Mouse (Mus musculus) limb, embryonic 13.5 days (tissue): ENCODE results near the gene F3. TPM values are rescaled to one million over a fixed set of nuclear protein-coding genes. Genes with fewer than 3 reads are reported as not detected.

Source experiments
- ATAC-seq: fragments of 200-750 bp; cut with Nextera tagmentation; 2 replicates; pipeline ENCODE4 v1.8.0; 2017; ENCODE audit warnings: low read depth, moderate number of reproducible peaks, moderate TSS enrichment; ENCODE audit not compliant: low FRiP score
- H3K27ac ChIP-seq: fragments of 300-500 bp; sonication (generic); 2 replicates; pipeline ENCODE4 v1.5.1; 2015; ENCODE audit warnings: inconsistent platforms, mild to moderate bottlenecking, moderate library complexity
- H3K27me3 ChIP-seq: fragments of 300-500 bp; sonication (generic); 2 replicates; pipeline ENCODE4 v1.6.1; 2015; ENCODE audit warnings: mild to moderate bottlenecking, inconsistent platforms
- H3K36me3 ChIP-seq: fragments of 300-500 bp; sonication (generic); 2 replicates; pipeline ENCODE4 v1.6.1; 2015; ENCODE audit warnings: inconsistent platforms, mild to moderate bottlenecking, moderate library complexity
- H3K4me1 ChIP-seq: fragments of 300-500 bp; sonication (generic); 2 replicates; pipeline ENCODE4 v1.6.1; 2015; ENCODE audit warnings: inconsistent platforms
- H3K4me2 ChIP-seq: fragments of 300-500 bp; sonication (generic); replicated peaks from 2 replicates; pipeline ENCODE4 v1.6.1; 2015; ENCODE audit warnings: inconsistent platforms, mild to moderate bottlenecking, moderate library complexity
- H3K4me3 ChIP-seq: fragments of 300-500 bp; sonication (generic); 2 replicates; pipeline ENCODE4 v1.5.1; 2015; ENCODE audit warnings: moderate library complexity, mild to moderate bottlenecking, inconsistent platforms
- H3K9ac ChIP-seq: fragments of 300-500 bp; sonication (generic); 2 replicates; pipeline ENCODE4 v1.6.1; 2015; ENCODE audit warnings: mild to moderate bottlenecking, inconsistent platforms
- H3K9me3 ChIP-seq: fragments of 300-500 bp; sonication (generic); 2 replicates; pipeline ENCODE4 v1.6.1; 2016; ENCODE audit warnings: inconsistent platforms
- WGBS: fragments of 180-500 bp; shearing (Covaris S2); methylation state at CpG from one replicate; pipeline ENCODE4 v1.1.7; 2015; 5-methylcytosine and 5-hydroxymethylcytosine counted together
- polyA plus RNA-seq: library from polyadenylated mRNA; unstranded; fragments of >200 nt; fragmentation: Nextera tagmentation; extraction: Ambion mirVana; gene quantifications from 2 replicates; pipeline ENCODE4 v1.2.1, GENCODE M21; 2015

Gene F3
- polyA plus RNA-seq: 8.6 and 9.2 TPM in 2 replicates

DNA sequence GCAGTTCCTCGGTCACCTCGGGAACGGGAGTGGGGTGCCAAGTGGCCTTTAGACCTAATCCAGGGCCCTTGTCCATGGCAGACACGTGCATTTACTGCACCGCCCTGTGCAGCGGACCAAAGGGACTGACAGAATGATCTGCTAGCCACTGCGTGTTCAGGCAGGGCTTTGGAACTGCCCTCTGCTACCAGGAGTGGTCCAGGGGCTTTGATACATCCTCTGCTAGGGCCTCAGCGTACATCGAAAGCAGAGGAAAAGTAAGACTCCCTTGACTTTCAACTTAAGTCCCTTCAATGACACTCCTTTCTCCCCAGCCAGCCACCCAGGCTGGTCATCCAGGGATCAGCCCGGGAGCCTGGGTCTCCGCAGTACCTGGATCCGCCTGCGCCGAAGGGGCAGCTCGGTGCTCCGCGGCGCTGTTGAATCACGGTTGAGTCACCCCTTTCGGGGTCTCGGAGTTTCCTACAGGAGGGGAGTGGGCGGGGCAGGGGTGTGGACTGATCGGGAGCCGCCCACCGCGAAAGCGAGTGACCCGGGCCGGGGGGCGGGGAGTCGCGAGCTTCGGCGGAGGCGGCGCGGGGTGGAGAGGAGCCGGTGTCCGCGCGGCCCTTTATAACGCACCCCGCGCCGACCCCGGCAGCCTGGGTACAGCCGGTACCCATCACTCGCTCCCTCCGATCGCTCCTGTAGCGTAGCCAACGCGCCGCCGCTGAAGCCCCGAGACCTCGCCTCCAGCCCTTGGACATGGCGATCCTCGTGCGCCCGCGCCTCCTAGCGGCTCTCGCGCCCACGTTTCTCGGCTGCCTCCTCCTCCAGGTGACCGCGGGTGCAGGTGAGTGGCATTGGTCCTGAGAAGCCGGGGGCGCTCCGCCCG lies at the start of gene F3:
Gene F3 (plus strand): TSS at position 567 of the 874 bp plus-strand sequence.
- under 1% methylated on average over 69 of the region's 73 CpGs for WGBS
- H3K4me3 ChIP-seq: peak within 1 kb of the TSS; percentile 68
- H3K27me3 ChIP-seq: peaks cover 35% of the 10 kb centered on the region
- H3K4me2 ChIP-seq: peak within 1 kb of the TSS; percentile 85
- no peak within 1 kb of the TSS for H3K27ac ChIP-seq
- ATAC-seq: peak; percentile 93
- H3K9me3 ChIP-seq: no peaks in the 10 kb centered on the region
- peaks cover 39% of the 10 kb centered on the region for H3K4me1 ChIP-seq
- peak within 1 kb of the TSS; percentile 66 for H3K9ac ChIP-seq
- no peaks in the 10 kb centered on the region for H3K36me3 ChIP-seq

GRCm38 (mm10) chr3:121678935-121679334 lies 44.4 kb upstream of the F3 start:
- no peaks in the 10 kb centered on the region for H3K36me3 ChIP-seq
- H3K27ac ChIP-seq: no peak overlapping the region
- 0 out of 2 replicates have a peak, but pooled peaks have one; percentile 36 for ATAC-seq
- H3K4me2 ChIP-seq: no peak overlapping the region
- H3K4me1 ChIP-seq: 0 out of 2 replicates have a peak, but pooled peaks cover 2% of the 10 kb centered on the region
- H3K4me3 ChIP-seq: no peak overlapping the region
- H3K27me3 ChIP-seq: no peaks in the 10 kb centered on the region
- H3K9me3 ChIP-seq: no peaks in the 10 kb centered on the region
- 31% methylated on average over 4 of the region's 4 CpGs for WGBS
- no peak overlapping the region for H3K9ac ChIP-seq

- 54% methylated on average over 3 of the region's 3 CpGs for WGBS
- Histone ChIP-seq H3K4me3 (no peak overlapping the region), H3K27ac (no peak overlapping the region), H3K27me3 (no peaks in the 10 kb centered on the region), H3K36me3 (no peaks in the 10 kb centered on the region), H3K9ac (no peak overlapping the region), H3K4me1 (0 out of 2 replicates have a peak, but pooled peaks cover 2% of the 10 kb centered on the region), H3K9me3 (no peaks in the 10 kb centered on the region), H3K4me2 (no peak overlapping the region)
- ATAC-seq: no peak
Measured at GRCm38 (mm10) chr3:121679443-121679842, 43.9 kb upstream of the F3 start.

DNA sequence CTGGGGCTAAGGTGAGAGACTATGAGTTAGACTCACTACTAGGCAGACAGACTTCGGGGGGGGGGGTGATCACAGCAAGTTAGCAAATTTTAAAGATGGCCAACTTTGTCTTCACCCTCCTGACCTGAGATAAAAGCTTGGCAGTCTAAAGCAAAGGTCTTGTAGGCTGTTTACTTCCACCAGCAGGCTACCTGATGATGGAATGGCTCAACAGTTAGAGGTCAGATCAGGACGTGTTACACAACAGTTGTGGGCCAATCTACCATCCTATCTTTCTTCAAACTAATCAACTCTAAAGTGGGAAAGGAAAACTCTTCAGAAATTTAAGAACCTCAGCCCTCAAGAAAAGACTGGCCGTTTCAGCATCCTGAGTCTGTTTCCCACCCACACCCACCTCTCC lies 43.1 kb upstream of the F3 start:
- WGBS: 69% methylated on average over 3 of the region's 3 CpGs
- no peak overlapping the region for H3K4me3 ChIP-seq
- H3K4me1 ChIP-seq: 0 out of 2 replicates have a peak, but pooled peaks cover 2% of the 10 kb centered on the region
- H3K9me3 ChIP-seq: no peaks in the 10 kb centered on the region
- ATAC-seq: no peak
- H3K36me3 ChIP-seq: no peaks in the 10 kb centered on the region
- no peak overlapping the region for H3K27ac ChIP-seq
- H3K9ac ChIP-seq: no peak overlapping the region
- H3K27me3 ChIP-seq: no peaks in the 10 kb centered on the region
- no peak overlapping the region for H3K4me2 ChIP-seq

GRCm38 (mm10) chr3:121682439-121683411 lies 40.6 kb upstream of the F3 start:
- 81% methylated on average over 10 of the region's 10 CpGs for WGBS
- Histone ChIP-seq H3K9ac (no peak overlapping the region), H3K27ac (no peak overlapping the region), H3K4me2 (no peak overlapping the region), H3K9me3 (no peaks in the 10 kb centered on the region), H3K27me3 (no peaks in the 10 kb centered on the region), H3K4me3 (no peak overlapping the region), H3K4me1 (0 out of 2 replicates have a peak, but pooled peaks cover 6% of the 10 kb centered on the region), H3K36me3 (no peaks in the 10 kb centered on the region)
- ATAC-seq: no peak

DNA sequence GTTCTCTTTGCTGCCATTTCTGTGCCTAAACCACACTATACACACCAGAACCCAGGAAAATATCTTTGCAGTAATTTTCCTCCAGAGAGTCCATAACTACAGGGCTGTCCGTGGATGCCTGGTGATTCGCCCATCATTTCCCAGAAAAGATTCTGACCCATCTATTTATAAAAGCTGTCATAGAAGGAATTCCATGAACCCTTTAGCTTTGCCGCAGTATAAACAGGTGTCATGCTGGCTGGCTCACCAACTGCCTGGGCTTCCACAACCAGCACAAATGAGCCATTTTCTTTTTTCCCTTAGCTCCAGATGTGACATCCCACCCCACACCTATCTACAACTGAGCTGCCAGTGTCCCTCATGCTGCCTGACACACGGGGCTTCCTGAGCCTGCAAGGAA lies 38.8 kb upstream of the F3 start:
- H3K4me2 ChIP-seq: no peak overlapping the region
- no peaks in the 10 kb centered on the region for H3K36me3 ChIP-seq
- no peaks in the 10 kb centered on the region for H3K27me3 ChIP-seq
- H3K27ac ChIP-seq: no peak overlapping the region
- H3K9me3 ChIP-seq: no peaks in the 10 kb centered on the region
- H3K4me3 ChIP-seq: no peak overlapping the region
- WGBS: 67% methylated on average over 4 of the region's 4 CpGs
- ATAC-seq: no peak
- 0 out of 2 replicates have a peak, but pooled peaks cover 3% of the 10 kb centered on the region for H3K4me1 ChIP-seq
- no peak overlapping the region for H3K9ac ChIP-seq

DNA sequence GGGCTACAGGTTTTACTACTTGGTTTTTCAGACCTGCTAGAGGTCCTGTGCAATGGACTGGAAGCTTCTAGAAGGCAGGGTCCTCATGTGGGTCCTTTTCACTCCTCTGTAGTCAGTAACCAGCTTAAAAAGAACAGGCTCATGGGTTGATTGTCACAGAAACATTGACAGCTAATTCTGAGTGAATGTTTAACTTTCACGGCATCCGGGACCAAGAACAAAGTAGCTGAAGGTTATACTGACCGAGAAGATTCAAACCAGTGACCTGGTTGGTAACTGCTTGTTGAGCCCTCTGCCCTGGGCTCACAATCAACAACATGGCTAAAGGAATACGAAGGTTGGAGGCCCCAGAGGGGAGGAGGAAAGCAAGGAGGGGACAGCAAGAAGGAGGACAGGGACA lies 38.4 kb upstream of the F3 start:
- Histone ChIP-seq H3K9ac (no peak overlapping the region), H3K4me1 (0 out of 2 replicates have a peak, but pooled peaks cover 3% of the 10 kb centered on the region), H3K4me3 (no peak overlapping the region), H3K4me2 (no peak overlapping the region), H3K36me3 (no peaks in the 10 kb centered on the region), H3K27ac (no peak overlapping the region), H3K9me3 (no peaks in the 10 kb centered on the region), H3K27me3 (no peaks in the 10 kb centered on the region)
- no peak for ATAC-seq
- 82% methylated on average over 4 of the region's 4 CpGs for WGBS

- 63% methylated on average over 1 of the region's 1 CpGs for WGBS
- Histone ChIP-seq H3K27ac (no peak overlapping the region), H3K4me3 (no peak overlapping the region), H3K9me3 (no peaks in the 10 kb centered on the region), H3K36me3 (no peaks in the 10 kb centered on the region), H3K4me2 (no peak overlapping the region), H3K4me1 (0 out of 2 replicates have a peak, but pooled peaks cover 3% of the 10 kb centered on the region), H3K9ac (no peak overlapping the region), H3K27me3 (no peaks in the 10 kb centered on the region)
- no peak for ATAC-seq
Measured at GRCm38 (mm10) chr3:121685985-121686384, 37.4 kb upstream of the F3 start.

- H3K9me3 ChIP-seq: no peaks in the 10 kb centered on the region
- WGBS: 59% methylated on average over 4 of the region's 4 CpGs
- H3K36me3 ChIP-seq: no peaks in the 10 kb centered on the region
- no peak overlapping the region for H3K4me2 ChIP-seq
- H3K4me1 ChIP-seq: 0 out of 2 replicates have a peak, but pooled peaks cover 3% of the 10 kb centered on the region
- no peak overlapping the region for H3K4me3 ChIP-seq
- no peaks in the 10 kb centered on the region for H3K27me3 ChIP-seq
- no peak for ATAC-seq
- no peak overlapping the region for H3K27ac ChIP-seq
- no peak overlapping the region for H3K9ac ChIP-seq
Measured at GRCm38 (mm10) chr3:121686408-121686911, 36.9 kb upstream of the F3 start.

GRCm38 (mm10) chr3:121687741-121688140 lies 35.6 kb upstream of the F3 start:
- Histone ChIP-seq H3K27me3 (0 out of 2 replicates have a peak, but pooled peaks cover 2% of the 10 kb centered on the region), H3K27ac (no peak overlapping the region), H3K4me1 (0 out of 2 replicates have a peak, but pooled peaks cover 3% of the 10 kb centered on the region), H3K36me3 (no peaks in the 10 kb centered on the region), H3K4me3 (no peak overlapping the region), H3K9ac (no peak overlapping the region), H3K4me2 (no peak overlapping the region), H3K9me3 (no peaks in the 10 kb centered on the region)
- ATAC-seq: no peak
- WGBS: 73% methylated on average over 3 of the region's 3 CpGs

GRCm38 (mm10) chr3:121689029-121689428 lies 34.3 kb upstream of the F3 start:
- no peak overlapping the region for H3K27ac ChIP-seq
- WGBS: 83% methylated on average over 5 of the region's 5 CpGs

More at GRCm38 (mm10) chr3:121689029-121689428, 34.3 kb upstream of the F3 start:
- Histone ChIP-seq H3K9me3 (no peaks in the 10 kb centered on the region), H3K9ac (no peak overlapping the region), H3K4me2 (no peak overlapping the region), H3K4me1 (0 out of 2 replicates have a peak, but pooled peaks cover 3% of the 10 kb centered on the region), H3K27me3 (0 out of 2 replicates have a peak, but pooled peaks cover 2% of the 10 kb centered on the region), H3K4me3 (no peak overlapping the region), H3K36me3 (no peaks in the 10 kb centered on the region)
- ATAC-seq: no peak
